Mouse (Mus musculus) lung, postnatal 0 days (tissue): ENCODE data around the gene Tln1. TPM values are rescaled to one million over a fixed set of nuclear protein-coding genes. Genes with fewer than 3 reads are reported as not detected.
A peak's percentile ranks its signal among the peaks of the same experiment; 100 is the strongest.
"Not testable (repeated sequence)": the region's sequence is repeated elsewhere in the genome, so short reads cannot be mapped to it uniquely, and the experiment has no call there.

ENCODE experiments used
- ATAC-seq: fragments of 200-750 bp; cut with Nextera tagmentation; 2 replicates; pipeline ENCODE4 v1.8.0; 2017; ENCODE audit warnings: moderate library complexity
- DNase-seq: peaks from one replicate; pipeline ENCODE4 v3.0.0-alpha.2; 2016; ENCODE audit warnings: low spot score
- H3K27ac ChIP-seq: fragments of 300-500 bp; sonication (generic); 2 replicates; pipeline ENCODE4 v1.5.1; 2014; ENCODE audit warnings: antibody characterized with exemption, mild to moderate bottlenecking, low read length, mixed read lengths
- H3K27me3 ChIP-seq: fragments of 300-500 bp; sonication (generic); replicated peaks from 2 replicates; pipeline ENCODE4 v1.6.1; 2014; ENCODE audit warnings: low read length, mixed read lengths; ENCODE audit not compliant: insufficient read depth
- H3K36me3 ChIP-seq: fragments of 300-500 bp; sonication (generic); 2 replicates; pipeline ENCODE4 v1.6.1; 2014; ENCODE audit warnings: low read length, mixed read lengths; ENCODE audit not compliant: insufficient read depth
- H3K4me1 ChIP-seq: fragments of 300-500 bp; sonication (generic); 2 replicates; pipeline ENCODE4 v1.6.1; 2014; ENCODE audit warnings: antibody characterized with exemption, low read depth, low read length, mixed read lengths; ENCODE audit not compliant: insufficient read depth
- H3K4me2 ChIP-seq: fragments of 300-500 bp; sonication (generic); replicated peaks from 2 replicates; pipeline ENCODE4 v1.6.1; 2014; ENCODE audit warnings: low read depth, mild to moderate bottlenecking, low read length, moderate library complexity, mixed read lengths
- H3K4me3 ChIP-seq: fragments of 300-500 bp; sonication (generic); 2 replicates; pipeline ENCODE4 v1.5.1; 2014; ENCODE audit warnings: low read depth, low read length
- H3K9ac ChIP-seq: fragments of 300-500 bp; sonication (generic); replicated peaks from 2 replicates; pipeline ENCODE4 v1.6.1; 2014; ENCODE audit warnings: low read depth, mild to moderate bottlenecking
- H3K9me3 ChIP-seq: fragments of 300-500 bp; sonication (generic); 2 replicates; pipeline ENCODE4 v1.6.1; 2016; ENCODE audit warnings: low read length, mixed read lengths
- CTCF ChIP-seq: IDR thresholded peaks from 2 replicates; pipeline ENCODE4 v1.5.1; 2016; ENCODE audit warnings: antibody characterized with exemption, mild to moderate bottlenecking
- EP300 ChIP-seq: IDR thresholded peaks from 2 replicates; pipeline ENCODE4 v1.6.1; 2016; ENCODE audit warnings: antibody characterized with exemption, mild to moderate bottlenecking, control low read depth
- WGBS: fragments of 180-500 bp; shearing (Covaris S2); extraction: QIAGEN DNeasy Blood & Tissue Kit; methylation state at CpG from one replicate; pipeline ENCODE4 v1.1.7; 2014; 5-methylcytosine and 5-hydroxymethylcytosine counted together
- polyA plus RNA-seq: library from polyadenylated mRNA; unstranded; fragments of >200 nt; fragmentation: Nextera tagmentation; extraction: Ambion mirVana; gene quantifications from 2 replicates; pipeline ENCODE4 v1.2.1, GENCODE M21; 2015

Gene Tln1
- polyA plus RNA-seq, 1 experiment from 2014 or later: 75.6 TPM

GRCm38 (mm10) chr4:43598200-43598599, 35.7 kb upstream of the Tln1 start:
- H3K9ac ChIP-seq: no peak overlapping the region
- 72% methylated on average over 4 of the region's 4 CpGs for WGBS
- no peaks in the 10 kb centered on the region for H3K36me3 ChIP-seq
- H3K4me1 ChIP-seq: no peaks in the 10 kb centered on the region
- H3K9me3 ChIP-seq: no peaks in the 10 kb centered on the region
- no peak for DNase-seq
- H3K27me3 ChIP-seq: no peaks in the 10 kb centered on the region
- no peak overlapping the region for H3K4me3 ChIP-seq
- no peak overlapping the region for H3K27ac ChIP-seq
- TF ChIP-seq CTCF (no peak), EP300 (no peak)
- H3K4me2 ChIP-seq: no peak overlapping the region
- ATAC-seq: no peak

GRCm38 (mm10) chr4:43596597-43596996, 34.1 kb upstream of the Tln1 start:
- H3K4me2 ChIP-seq, H3K9ac ChIP-seq, DNase-seq, H3K27ac ChIP-seq, H3K4me1 ChIP-seq, ATAC-seq, H3K9me3 ChIP-seq, H3K27me3 ChIP-seq, H3K4me3 ChIP-seq, H3K36me3 ChIP-seq: not testable (repeated sequence)
- 73% methylated on average over 2 of the region's 2 CpGs for WGBS

GRCm38 (mm10) chr4:43593453-43593852, 31.0 kb upstream of the Tln1 start:
- no peak for ATAC-seq
- TF ChIP-seq CTCF: no peak
- TF ChIP-seq EP300: no peak
- H3K9ac ChIP-seq: no peak overlapping the region
- DNase-seq: no peak
- H3K27me3 ChIP-seq: no peaks in the 10 kb centered on the region
- H3K36me3 ChIP-seq: no peaks in the 10 kb centered on the region
- no peaks in the 10 kb centered on the region for H3K4me1 ChIP-seq
- no peak overlapping the region for H3K27ac ChIP-seq
- WGBS: 44% methylated on average over 3 of the region's 3 CpGs
- H3K4me3 ChIP-seq: no peak overlapping the region
- H3K9me3 ChIP-seq: no peaks in the 10 kb centered on the region
- H3K4me2 ChIP-seq: no peak overlapping the region

- TF ChIP-seq CTCF (no peak), EP300 (no peak)
- ATAC-seq (no peak), DNase-seq (no peak)
- WGBS: 71% methylated on average over 3 of the region's 3 CpGs
- no peak overlapping the region for H3K27ac ChIP-seq
- no peaks in the 10 kb centered on the region; the same call in 1 of the 2 replicates for H3K4me1 ChIP-seq
- no peaks in the 10 kb centered on the region for H3K27me3 ChIP-seq
- no peak overlapping the region for H3K4me3 ChIP-seq
- H3K9me3 ChIP-seq: no peaks in the 10 kb centered on the region
- no peaks in the 10 kb centered on the region for H3K36me3 ChIP-seq
- no peak overlapping the region for H3K4me2 ChIP-seq
- no peak overlapping the region for H3K9ac ChIP-seq
These were observed 29.5 kb upstream of the Tln1 start for GRCm38 (mm10) chr4:43591961-43592360.

GRCm38 (mm10) chr4:43591543-43591942, 29.1 kb upstream of the Tln1 start:
- Histone ChIP-seq H3K9ac (no peak overlapping the region), H3K27me3 (no peaks in the 10 kb centered on the region), H3K27ac (no peak overlapping the region), H3K36me3 (no peaks in the 10 kb centered on the region), H3K4me2 (no peak overlapping the region), H3K9me3 (no peaks in the 10 kb centered on the region), H3K4me1 (no peaks in the 10 kb centered on the region; the same call in 1 of the 2 replicates), H3K4me3 (no peak overlapping the region)
- no peak for TF ChIP-seq CTCF
- TF ChIP-seq EP300: no peak
- ATAC-seq (no peak), DNase-seq (no peak)
- 36% methylated on average over 5 of the region's 5 CpGs for WGBS

- Histone ChIP-seq H3K27ac (no peak overlapping the region), H3K4me2 (no peak overlapping the region), H3K9ac (no peak overlapping the region), H3K36me3 (peaks cover 15% of the 10 kb centered on the region; the same call in 1 of the 2 replicates), H3K4me3 (no peak overlapping the region), H3K9me3 (no peaks in the 10 kb centered on the region), H3K4me1 (no peaks in the 10 kb centered on the region; the same call in 1 of the 2 replicates), H3K27me3 (no peaks in the 10 kb centered on the region; the same call in 1 of the 2 replicates)
- ATAC-seq (peak; percentile 42; the same call in 1 of the 2 replicates), DNase-seq (no peak)
- TF ChIP-seq EP300 (no peak), CTCF (no peak)
- WGBS: 39% methylated on average over 7 of the region's 7 CpGs
These were observed 25.2 kb upstream of the Tln1 start for GRCm38 (mm10) chr4:43587681-43588080.

- ATAC-seq (no peak), DNase-seq (no peak)
- WGBS: 64% methylated on average over 8 of the region's 8 CpGs
- no peak overlapping the region for H3K9ac ChIP-seq
- no peak overlapping the region for H3K4me3 ChIP-seq
- no peaks in the 10 kb centered on the region; the same call in 1 of the 2 replicates for H3K27me3 ChIP-seq
- H3K4me2 ChIP-seq: no peak overlapping the region
- peaks cover 20% of the 10 kb centered on the region; the same call in 1 of the 2 replicates for H3K36me3 ChIP-seq
- no peaks in the 10 kb centered on the region for H3K9me3 ChIP-seq
- H3K4me1 ChIP-seq: no peaks in the 10 kb centered on the region; the same call in 1 of the 2 replicates
- TF ChIP-seq CTCF (no peak), EP300 (no peak)
- H3K27ac ChIP-seq: no peak overlapping the region
These were observed 23.9 kb upstream of the Tln1 start for GRCm38 (mm10) chr4:43586411-43586810.
